ENCODE assay signal across 8 mouse cellular contexts in genomic region chr3:148733227-148733854, GRCm38 (mm10).
DNase-seq lines count a peak whose midpoint lies in the region; ATAC-seq and TF ChIP-seq lines count a peak whose summit lies in the region.

No protein-coding gene starts in this region.

- ATAC-seq in neural tube, embryonic 15.5 days (ENCODE audit: low FRiP score) = no peak
- no peak for ATAC-seq in stomach, embryonic 16.5 days (ENCODE audit: insufficient read depth, low FRiP score)

- H3K9ac ChIP-seq in neural tube, embryonic 15.5 days (replicated peaks) = no peak overlapping the region
- no peak overlapping the region for H3K9ac ChIP-seq in stomach, embryonic 16.5 days (ENCODE audit: low read length)

- WGBS in neural tube, embryonic 15.5 days = 34% methylated on average over 13 of the region's 13 CpGs
- 26% methylated on average over 13 of the region's 13 CpGs for WGBS in stomach, embryonic 16.5 days

- H3K4me3 ChIP-seq in gastrocnemius, adult 2 months = peak overlapping the region; percentile 58
- H3K4me3 ChIP-seq in neural tube, embryonic 15.5 days (replicated peaks) = no peak overlapping the region
- H3K4me3 ChIP-seq in stomach, embryonic 16.5 days (replicated peaks; ENCODE audit: low read length) = no peak overlapping the region

- peaks cover 24% of the 10 kb centered on the region for H3K4me1 ChIP-seq in neural tube, embryonic 15.5 days
- peaks cover 13% of the 10 kb centered on the region for H3K4me1 ChIP-seq in stomach, embryonic 16.5 days (ENCODE audit: control insufficient read depth, insufficient read depth, low read length)

- no peaks in the 10 kb centered on the region for H3K27me3 ChIP-seq in neural tube, embryonic 15.5 days (replicated peaks)
- H3K27me3 ChIP-seq in stomach, embryonic 16.5 days (ENCODE audit: control insufficient read depth, insufficient read depth, low read length) = no peaks in the 10 kb centered on the region

- H3K4me2 ChIP-seq in neural tube, embryonic 15.5 days = peak overlapping the region; percentile 11; the same call in 1 of the 2 replicates
- peak overlapping the region; percentile 31 for H3K4me2 ChIP-seq in stomach, embryonic 16.5 days (ENCODE audit: low read depth, low read length)

- H3K27ac ChIP-seq in gastrocnemius, adult 2 months = peak overlapping the region; percentile 53; the same call in 1 of the 2 replicates
- H3K27ac ChIP-seq in neural tube, embryonic 15.5 days (replicated peaks) = no peak overlapping the region
- no peak overlapping the region for H3K27ac ChIP-seq in stomach, embryonic 16.5 days (ENCODE audit: low read length)

- intact Hi-C loops in gastrocnemius, adult 2 months (cut with DNase I) = loop anchor here (10.0 kb wide), 1 partner anchor 89 kb away; no protein-coding TSS in a partner anchor

- no peaks in the 10 kb centered on the region for H3K9me3 ChIP-seq in neural tube, embryonic 15.5 days (replicated peaks)
- H3K9me3 ChIP-seq in stomach, embryonic 16.5 days (replicated peaks; ENCODE audit: control insufficient read depth, low read length) = no peaks in the 10 kb centered on the region

- peak; percentile 19 for DNase-seq in gastrocnemius, adult 2 months
- no peak for DNase-seq in gastrocnemius, postnatal 10 days
- no peak for DNase-seq in neural tube, embryonic 10.5 days (ENCODE audit: extremely low spot score, low spot score)
- peak; percentile 16 for DNase-seq in heart, postnatal 4 days
- DNase-seq in spleen, postnatal 10 days (ENCODE audit: low spot score in 2 of 2) = no peak
- DNase-seq in gastrocnemius, adult 8-10 months (ENCODE audit: low spot score in 2 of 2) = no peak

- no peaks in the 10 kb centered on the region for H3K36me3 ChIP-seq in neural tube, embryonic 15.5 days
- no peaks in the 10 kb centered on the region for H3K36me3 ChIP-seq in stomach, embryonic 16.5 days (ENCODE audit: control insufficient read depth, insufficient read depth, low read length)

- TF ChIP-seq CTCF in gastrocnemius, adult 2 months (IDR thresholded peaks at IDR 0.05) = no peak

Comparison
In these comparisons a context has a peak if more than half of its experiments do, and no peak if none do; other contexts are left out.
1. DNase-seq: peak in gastrocnemius, adult 2 months (single experiment) and heart, postnatal 4 days (single experiment); none in gastrocnemius, postnatal 10 days (single experiment), neural tube, embryonic 10.5 days (single experiment), spleen, postnatal 10 days (0 of 2) and gastrocnemius, adult 8-10 months (0 of 2).